10 mouse cellular contexts compared by ENCODE assay signal in the genomic region with DNA sequence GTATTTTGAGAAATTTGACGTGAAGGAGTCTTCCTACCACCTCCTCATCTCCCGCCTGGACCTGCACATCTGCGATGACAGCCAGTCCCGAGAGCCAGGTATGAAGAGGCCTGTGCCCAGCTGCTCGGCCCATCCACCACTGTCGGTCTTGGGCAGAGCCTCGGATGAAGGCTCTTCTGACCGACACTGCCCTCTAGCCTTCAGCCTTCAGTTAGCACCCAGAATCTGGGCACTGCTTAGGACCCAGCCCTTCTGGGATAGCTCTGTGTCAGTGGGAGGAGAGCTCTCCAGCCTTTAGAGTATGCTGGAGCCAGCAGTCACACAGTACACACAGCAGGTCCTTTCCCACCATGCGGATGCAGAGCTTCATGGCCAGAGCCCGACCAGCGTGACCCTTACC. TPM values are rescaled to one million over a fixed set of nuclear protein-coding genes. Genes with fewer than 3 reads are reported as not detected.
DNase-seq lines count a peak whose midpoint lies in the region; ATAC-seq and TF ChIP-seq lines count a peak whose summit lies in the region.
"Had no signal": no experiment of that assay in that cellular context is flagged by ENCODE, and none has a peak within 500 bp of the region (broad histone marks: within the 10 kb centered on the region; RNA-seq: fewer than 3 reads in every experiment).

No protein-coding gene starts in this region.

- TF ChIP-seq EP300 in heart, adult 2 months (IDR thresholded peaks at IDR 0.05; ENCODE audit: insufficient read depth, low read depth, low read length) = no peak
- TF ChIP-seq EP300 in stomach, postnatal 0 days (optimal IDR thresholded peaks at IDR 0.05) = no peak

- H3K27me3 ChIP-seq in heart, adult 2 months (ENCODE audit: control insufficient read depth, insufficient read depth, low read length) = no peaks in the 10 kb centered on the region
- no peaks in the 10 kb centered on the region for H3K27me3 ChIP-seq in kidney, embryonic 16.5 days (ENCODE audit: insufficient read depth, low read length)
- no peaks in the 10 kb centered on the region for H3K27me3 ChIP-seq in stomach, postnatal 0 days (ENCODE audit: control insufficient read depth, insufficient read depth, low read length)
- no peaks in the 10 kb centered on the region for H3K27me3 ChIP-seq in embryonic facial prominence, embryonic 10.5 days (replicated peaks; ENCODE audit: low read depth, poor library complexity, severe bottlenecking)
- H3K27me3 ChIP-seq: liver, embryonic 15.5 days had no signal

- 55% methylated on average over 11 of the region's 11 CpGs for WGBS in heart, adult 2 months
- WGBS in kidney, embryonic 16.5 days = 63% methylated on average over 11 of the region's 11 CpGs
- WGBS in stomach, postnatal 0 days = 55% methylated on average over 11 of the region's 11 CpGs
- 64% methylated on average over 11 of the region's 11 CpGs for whole genome bisulfite sequencing in embryonic facial prominence, embryonic 10.5 days

- TF ChIP-seq POLR2A in heart, adult 2 months (IDR thresholded peaks at IDR 0.05; ENCODE audit: insufficient read depth, low read depth, low read length) = no peak

- H3K9me3 ChIP-seq in kidney, embryonic 16.5 days (ENCODE audit: low read length) = no peaks in the 10 kb centered on the region
- no peaks in the 10 kb centered on the region for H3K9me3 ChIP-seq in stomach, postnatal 0 days (ENCODE audit: control insufficient read depth, low read length)
- H3K9me3 ChIP-seq in embryonic facial prominence, embryonic 10.5 days = no peaks in the 10 kb centered on the region
- H3K9me3 ChIP-seq: liver, embryonic 15.5 days had no signal

- H3K36me3 ChIP-seq in heart, adult 2 months (ENCODE audit: control insufficient read depth, insufficient read depth, low read length) = no peaks in the 10 kb centered on the region
- peaks cover 48% of the 10 kb centered on the region for H3K36me3 ChIP-seq in kidney, embryonic 16.5 days (ENCODE audit: insufficient read depth, low read length)
- H3K36me3 ChIP-seq in stomach, postnatal 0 days (ENCODE audit: control insufficient read depth, insufficient read depth, low read length) = peaks cover 27% of the 10 kb centered on the region
- peaks cover 84% of the 10 kb centered on the region for H3K36me3 ChIP-seq in embryonic facial prominence, embryonic 10.5 days (replicated peaks)

- TF ChIP-seq CTCF in heart, adult 2 months (IDR thresholded peaks at IDR 0.05) = peak; percentile 59
- TF ChIP-seq CTCF in stomach, postnatal 0 days (IDR thresholded peaks at IDR 0.05; ENCODE audit: low read depth) = peak; percentile 72

- no peaks in the 10 kb centered on the region for H3K79me2 ChIP-seq in heart, adult 2 months (replicated peaks; ENCODE audit: control insufficient read depth, insufficient read depth, low read length)

- DNase-seq in heart, adult 2 months = peak in 1 of 2 experiments; percentile 18
- no peak for DNase-seq in heart, adult 11 months
- peak; percentile 64 for DNase-seq in testis, postnatal 10 days (ENCODE audit: low spot score)
- DNase-seq in testis, postnatal 14 days (ENCODE audit: low spot score) = no peak
- peak; percentile 44 for DNase-seq in stomach, postnatal 0 days (ENCODE audit: low spot score)
- DNase-seq in embryonic facial prominence, embryonic 10.5 days (ENCODE audit: low spot score) = no peak
- no peak for DNase-seq in urinary bladder, postnatal 25 days (ENCODE audit: low spot score)
- DNase-seq: spleen, adult 18-20 months had no signal

- no peak overlapping the region for H3K4me3 ChIP-seq in heart, adult 2 months
- H3K4me3 ChIP-seq in kidney, embryonic 16.5 days (ENCODE audit: low read length) = no peak overlapping the region
- H3K4me3 ChIP-seq in stomach, postnatal 0 days (ENCODE audit: low read depth, low read length) = no peak overlapping the region
- no peak overlapping the region for H3K4me3 ChIP-seq in embryonic facial prominence, embryonic 10.5 days
- H3K4me3 ChIP-seq: liver, embryonic 15.5 days had no signal

- 0 out of 2 replicates have a peak, but pooled peaks have one; percentile 57 for ATAC-seq in kidney, embryonic 16.5 days (ENCODE audit: low FRiP score, low TSS enrichment)
- peak; percentile 57; the same call in 1 of the 2 replicates for ATAC-seq in stomach, postnatal 0 days (ENCODE audit: low FRiP score, low TSS enrichment)

- no peak overlapping the region for H3K4me2 ChIP-seq in kidney, embryonic 16.5 days (replicated peaks; ENCODE audit: low read depth, low read length)
- H3K4me2 ChIP-seq in stomach, postnatal 0 days (replicated peaks; ENCODE audit: low read depth) = no peak overlapping the region
- H3K4me2 ChIP-seq: liver, embryonic 15.5 days had no signal

- H3K9ac ChIP-seq in heart, adult 2 months (ENCODE audit: low read depth, low read length) = no peak overlapping the region
- no peak overlapping the region for H3K9ac ChIP-seq in kidney, embryonic 16.5 days (replicated peaks; ENCODE audit: low read length)
- H3K9ac ChIP-seq in stomach, postnatal 0 days (ENCODE audit: low read length) = no peak overlapping the region
- H3K9ac ChIP-seq: liver, embryonic 15.5 days had no signal

- intact Hi-C loops in heart, adult 2 months (cut with DNase I) = loop anchor here (10.0 kb wide), 1 partner anchor 227 kb away; the partner anchor contains the start of gene Pacsin1

- H3K27ac ChIP-seq in heart, adult 2 months = no peak overlapping the region
- H3K27ac ChIP-seq in kidney, embryonic 16.5 days (ENCODE audit: low read length) = no peak overlapping the region
- H3K27ac ChIP-seq in stomach, postnatal 0 days (replicated peaks) = no peak overlapping the region
- no peak overlapping the region for H3K27ac ChIP-seq in embryonic facial prominence, embryonic 10.5 days (replicated peaks)
- H3K27ac ChIP-seq: liver, embryonic 15.5 days had no signal

- H3K4me1 ChIP-seq in heart, adult 2 months (ENCODE audit: control insufficient read depth, insufficient read depth, low read length) = no peaks in the 10 kb centered on the region
- H3K4me1 ChIP-seq in kidney, embryonic 16.5 days (ENCODE audit: insufficient read depth, low read length) = no peaks in the 10 kb centered on the region
- H3K4me1 ChIP-seq in stomach, postnatal 0 days (replicated peaks; ENCODE audit: control insufficient read depth, insufficient read depth) = no peaks in the 10 kb centered on the region
- H3K4me1 ChIP-seq in embryonic facial prominence, embryonic 10.5 days = no peaks in the 10 kb centered on the region
- H3K4me1 ChIP-seq: liver, embryonic 15.5 days had no signal

RNA-seq across cellular contexts. Expression of gene Uhrf1bp1, which starts 25.3 kb away (rescaled TPM):
- total RNA-seq in heart, adult 2 months (2021) = 10 to 100 TPM; 14.7 to 19.4 TPM
- polyA plus RNA-seq in heart, adult 2 months (2012; rRNA removed) = 5.3 and 10.1 TPM in 2 replicates
- polyA plus RNA-seq in kidney, embryonic 16.5 days (2015; fragmentation: Nextera tagmentation; extraction: Ambion mirVana) = 7.5 and 7.7 TPM in 2 replicates
- polyA plus RNA-seq in stomach, postnatal 0 days (2015; fragmentation: Nextera tagmentation; extraction: Ambion mirVana) = 1.3 and 1.4 TPM in 2 replicates
- polyA plus RNA-seq in embryonic facial prominence, embryonic 10.5 days (2016; fragmentation: Nextera tagmentation; extraction: Ambion mirVana) = 9.5 and 10.3 TPM in 2 replicates

RNA-seq across cellular contexts. Expression of gene Anks1, which starts 27.6 kb away (rescaled TPM):
- total RNA-seq in heart, adult 2 months (2021) = 10 to 100 TPM; 51.6 to 76.4 TPM
- 64.4 and 90.1 TPM in 2 replicates for polyA plus RNA-seq in heart, adult 2 months (2012; rRNA removed)
- polyA plus RNA-seq in kidney, embryonic 16.5 days (2015; fragmentation: Nextera tagmentation; extraction: Ambion mirVana) = 14.5 and 15.0 TPM in 2 replicates
- 7.8 and 8.3 TPM in 2 replicates for polyA plus RNA-seq in stomach, postnatal 0 days (2015; fragmentation: Nextera tagmentation; extraction: Ambion mirVana)
- polyA plus RNA-seq in embryonic facial prominence, embryonic 10.5 days (2016; fragmentation: Nextera tagmentation; extraction: Ambion mirVana) = 18.0 and 19.4 TPM in 2 replicates

RNA-seq across cellular contexts. Expression of gene Taf11, which starts 28.1 kb away (rescaled TPM):
- total RNA-seq in heart, adult 2 months (2021) = 10 to 100 TPM; 21.5 to 21.6 TPM
- polyA plus RNA-seq in heart, adult 2 months (2012; rRNA removed) = 12.5 and 13.2 TPM in 2 replicates
- 59.9 and 72.7 TPM in 2 replicates for polyA plus RNA-seq in kidney, embryonic 16.5 days (2015; fragmentation: Nextera tagmentation; extraction: Ambion mirVana)
- 33.4 and 34.0 TPM in 2 replicates for polyA plus RNA-seq in stomach, postnatal 0 days (2015; fragmentation: Nextera tagmentation; extraction: Ambion mirVana)
- polyA plus RNA-seq in embryonic facial prominence, embryonic 10.5 days (2016; fragmentation: Nextera tagmentation; extraction: Ambion mirVana) = 87.5 and 96.2 TPM in 2 replicates

RNA-seq across cellular contexts. Expression of gene Snrpc, which starts 43.6 kb away (rescaled TPM):
- total RNA-seq in heart, adult 2 months (2021) = 10 to 100 TPM; 44.5 to 55.2 TPM
- 43.4 and 52.4 TPM in 2 replicates for polyA plus RNA-seq in heart, adult 2 months (2012; rRNA removed)
- polyA plus RNA-seq in kidney, embryonic 16.5 days (2015; fragmentation: Nextera tagmentation; extraction: Ambion mirVana) = 286 and 293 TPM in 2 replicates
- 163 and 179 TPM in 2 replicates for polyA plus RNA-seq in stomach, postnatal 0 days (2015; fragmentation: Nextera tagmentation; extraction: Ambion mirVana)
- polyA plus RNA-seq in embryonic facial prominence, embryonic 10.5 days (2016; fragmentation: Nextera tagmentation; extraction: Ambion mirVana) = 412 and 414 TPM in 2 replicates

Comparison
In these comparisons a context has a peak if more than half of its experiments do, and no peak if none do; other contexts are left out.
1. DNase-seq: peak in testis, postnatal 10 days (single experiment) and stomach, postnatal 0 days (single experiment); none in heart, adult 11 months (single experiment), testis, postnatal 14 days (single experiment), embryonic facial prominence, embryonic 10.5 days (single experiment) and urinary bladder, postnatal 25 days (single experiment).